Mouse (Mus musculus) liver, postnatal 0 days (tissue): Measurements from ENCODE around the gene Arfip1.

Source experiments
- CTCF ChIP-seq: sonication (generic); IDR thresholded peaks from 2 replicates; pipeline ENCODE4 v1.5.1; 2016; ENCODE audit warnings: antibody characterized with exemption, low read depth
- EP300 ChIP-seq: IDR thresholded peaks from 2 replicates; pipeline ENCODE4 v1.6.1; 2016; ENCODE audit warnings: antibody characterized with exemption, low read depth, mild to moderate bottlenecking

DNA sequence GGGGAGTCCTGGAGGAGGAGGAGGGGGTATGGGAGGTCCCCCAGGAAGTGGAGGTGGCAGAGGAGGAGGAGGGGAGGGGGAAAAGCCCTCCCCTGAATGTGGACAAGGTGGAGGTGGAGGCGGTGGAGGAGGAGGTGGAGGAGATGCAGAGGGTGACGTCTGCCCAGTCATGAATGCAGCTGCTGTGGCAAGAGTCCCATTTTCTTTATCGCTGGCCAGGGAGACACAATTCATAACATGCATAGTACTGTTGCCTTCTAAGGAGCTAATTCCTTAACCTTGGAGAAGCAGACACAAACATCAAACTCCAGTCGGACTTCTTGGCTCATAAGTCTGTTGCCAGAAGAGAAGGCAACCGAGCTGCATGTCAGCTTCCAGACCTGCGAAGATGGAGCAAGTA, 108.0 kb downstream of the Arfip1 start:
- TF ChIP-seq CTCF (no peak), EP300 (no peak)
